Mouse (Mus musculus) liver, embryonic 14.5 days (tissue): ENCODE data around the gene Tbc1d20.
A peak's percentile ranks its signal among the peaks of the same experiment; 100 is the strongest.

Source experiments
- CTCF ChIP-seq: IDR thresholded peaks from 2 replicates; pipeline ENCODE4 v1.5.1; 2016; ENCODE audit warnings: antibody characterized with exemption, low read depth, control low read depth
- EP300 ChIP-seq: IDR thresholded peaks from 2 replicates; pipeline ENCODE4 v1.6.1; 2016; ENCODE audit warnings: antibody characterized with exemption, low read depth

DNA sequence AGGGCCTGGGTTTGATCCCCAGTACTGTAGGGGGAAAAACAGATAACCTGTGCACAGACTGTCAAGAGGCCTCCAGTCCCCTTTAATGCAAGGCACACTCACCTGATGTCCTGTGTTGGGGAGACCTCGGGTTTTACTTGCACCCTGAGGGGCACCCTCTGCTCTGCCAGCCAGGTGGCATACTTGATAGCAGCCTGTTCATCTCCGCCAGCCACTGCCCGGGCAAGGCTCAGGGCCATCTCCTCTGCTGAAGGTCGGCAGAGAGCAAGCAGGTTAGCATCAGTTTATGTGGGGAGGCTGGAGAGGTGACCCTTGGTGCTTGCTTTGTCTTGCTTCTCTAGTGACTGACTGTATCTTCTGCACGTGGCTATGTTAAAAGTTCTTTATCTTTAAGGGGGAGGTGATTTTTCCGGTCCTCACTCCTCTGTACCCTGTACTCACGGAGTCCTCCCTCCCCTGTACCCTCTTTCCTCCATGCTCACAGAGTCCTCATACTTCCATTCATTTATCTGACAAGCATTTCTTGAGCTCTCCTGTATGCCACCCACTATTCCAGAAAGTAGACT, 37.3 kb downstream of the Tbc1d20 start:
- 0 out of 2 replicates have a peak, but pooled peaks have one; percentile 6 for TF ChIP-seq EP300
- peak; percentile 35 for TF ChIP-seq CTCF
